Mouse (Mus musculus): Measurements from ENCODE around the gene Rtl1. TPM values are rescaled to one million over a fixed set of nuclear protein-coding genes. Genes with fewer than 3 reads are reported as not detected.

Rtl1 gene
- polyA plus RNA-seq, 1 experiment: not detected

GRCm38 (mm10) chr12:109542011-109542410, 58.1 kb downstream of the Rtl1 start:
- H3K36me3 ChIP-seq (ENCODE audit: control insufficient read depth, insufficient read depth, low read length): no peaks in the 10 kb centered on the region
- no peak overlapping the region for H3K4me3 ChIP-seq (ENCODE audit: extremely low read depth, insufficient read depth, insufficient read length)
- H3K27me3 ChIP-seq (ENCODE audit: control insufficient read depth, insufficient read depth, low read length): 0 out of 2 replicates have a peak, but pooled peaks cover 2% of the 10 kb centered on the region
- 45% methylated on average over 14 of the region's 14 CpGs for WGBS
- TF ChIP-seq CTCF (IDR thresholded peaks at IDR 0.05; ENCODE audit: extremely low read depth, insufficient read depth, insufficient read length, insufficient replicate concordance): no peak
- TF ChIP-seq POLR2A (IDR thresholded peaks at IDR 0.05; ENCODE audit: low read depth, low read length): no peak
- DNase-seq (ENCODE audit: low read depth in 1 of 2, low spot score in 2 of 2): no peak
- no peak overlapping the region for H3K27ac ChIP-seq (ENCODE audit: insufficient read depth, low read length)
- no peaks in the 10 kb centered on the region for H3K4me1 ChIP-seq (ENCODE audit: control insufficient read depth, insufficient read depth, insufficient read length)

- TF ChIP-seq POLR2A (IDR thresholded peaks at IDR 0.05; ENCODE audit: low read depth, low read length) (no peak), CTCF (IDR thresholded peaks at IDR 0.05; ENCODE audit: extremely low read depth, insufficient read depth, insufficient read length, insufficient replicate concordance) (no peak)
- no peak for DNase-seq (ENCODE audit: low read depth in 1 of 2, low spot score in 2 of 2)
- H3K4me3 ChIP-seq (ENCODE audit: extremely low read depth, insufficient read depth, insufficient read length): no peak overlapping the region
Observed at GRCm38 (mm10) chr12:109541540-109541899, 58.6 kb downstream of the Rtl1 start.

DNA sequence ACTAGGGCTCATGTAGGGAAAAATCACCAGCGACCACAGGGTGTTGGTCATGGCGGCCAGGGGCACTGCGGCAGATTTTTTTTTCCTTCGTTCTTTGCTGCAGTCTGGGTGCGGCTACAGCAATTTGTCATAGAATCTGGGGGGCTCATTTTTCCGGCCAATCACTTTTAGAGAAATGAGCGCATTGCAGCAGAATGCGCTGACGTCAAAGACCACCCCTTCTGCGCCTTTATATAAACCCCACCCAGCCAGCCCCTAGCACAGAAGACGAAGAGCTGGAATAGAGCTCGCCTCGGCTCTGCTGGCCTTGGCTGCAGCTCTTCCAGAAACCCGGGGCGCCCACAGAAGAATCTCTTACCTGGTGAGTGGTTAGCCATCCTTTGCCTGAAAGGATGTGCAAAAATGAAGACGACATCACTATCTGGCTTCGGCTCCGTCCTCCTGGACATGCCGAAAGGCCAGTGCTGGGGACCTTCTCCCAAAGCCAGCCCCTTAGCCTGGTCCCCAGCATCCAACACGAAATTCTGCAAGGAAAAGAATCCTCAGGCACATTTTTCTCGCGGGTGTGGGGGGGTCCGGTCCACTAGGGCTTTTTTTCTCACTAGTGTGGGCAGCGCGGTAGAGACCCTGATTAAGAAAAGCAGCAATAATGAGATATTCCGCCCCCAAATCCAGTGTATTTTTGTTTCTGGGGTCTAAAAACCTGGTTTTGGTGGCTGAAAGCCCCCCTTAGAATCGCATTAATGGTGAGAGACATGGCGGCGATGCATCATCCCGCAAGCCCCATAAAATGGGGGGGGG, 59.2 kb downstream of the Rtl1 start:
- Histone ChIP-seq H3K4me1 (ENCODE audit: control insufficient read depth, insufficient read depth, insufficient read length) (no peaks in the 10 kb centered on the region), H3K4me3 (ENCODE audit: extremely low read depth, insufficient read depth, insufficient read length) (no peak overlapping the region), H3K27me3 (ENCODE audit: control insufficient read depth, insufficient read depth, low read length) (0 out of 2 replicates have a peak, but pooled peaks cover 2% of the 10 kb centered on the region), H3K36me3 (ENCODE audit: control insufficient read depth, insufficient read depth, low read length) (no peaks in the 10 kb centered on the region), H3K27ac (ENCODE audit: insufficient read depth, low read length) (no peak overlapping the region)
- 42% methylated on average over 30 of the region's 30 CpGs for WGBS
- DNase-seq (ENCODE audit: low read depth in 1 of 2, low spot score in 2 of 2): no peak
- no peak for TF ChIP-seq POLR2A (IDR thresholded peaks at IDR 0.05; ENCODE audit: low read depth, low read length)
- no peak for TF ChIP-seq CTCF (IDR thresholded peaks at IDR 0.05; ENCODE audit: extremely low read depth, insufficient read depth, insufficient read length, insufficient replicate concordance)

More at GRCm38 (mm10) chr12:109541540-109541899, 58.6 kb downstream of the Rtl1 start:
- H3K36me3 ChIP-seq (ENCODE audit: control insufficient read depth, insufficient read depth, low read length): no peaks in the 10 kb centered on the region
- no peaks in the 10 kb centered on the region for H3K4me1 ChIP-seq (ENCODE audit: control insufficient read depth, insufficient read depth, insufficient read length)
- WGBS: 45% methylated on average over 16 of the region's 16 CpGs
- H3K27ac ChIP-seq (ENCODE audit: insufficient read depth, low read length): no peak overlapping the region
- 0 out of 2 replicates have a peak, but pooled peaks cover 2% of the 10 kb centered on the region for H3K27me3 ChIP-seq (ENCODE audit: control insufficient read depth, insufficient read depth, low read length)

- H3K4me1 ChIP-seq (ENCODE audit: control insufficient read depth, insufficient read depth, insufficient read length): no peaks in the 10 kb centered on the region
- 75% methylated on average over 13 of the region's 13 CpGs for WGBS
- no peak for TF ChIP-seq CTCF (IDR thresholded peaks at IDR 0.05; ENCODE audit: extremely low read depth, insufficient read depth, insufficient read length, insufficient replicate concordance)
- TF ChIP-seq POLR2A (IDR thresholded peaks at IDR 0.05; ENCODE audit: low read depth, low read length): no peak
- H3K27me3 ChIP-seq (ENCODE audit: control insufficient read depth, insufficient read depth, low read length): 0 out of 2 replicates have a peak, but pooled peaks cover 2% of the 10 kb centered on the region
- H3K27ac ChIP-seq (ENCODE audit: insufficient read depth, low read length): no peak overlapping the region
- DNase-seq (ENCODE audit: low read depth in 1 of 2, low spot score in 2 of 2): no peak
- H3K4me3 ChIP-seq (ENCODE audit: extremely low read depth, insufficient read depth, insufficient read length): no peak overlapping the region
- H3K36me3 ChIP-seq (ENCODE audit: control insufficient read depth, insufficient read depth, low read length): no peaks in the 10 kb centered on the region
Observed at GRCm38 (mm10) chr12:109539950-109540349, 60.2 kb downstream of the Rtl1 start.

Other genes starting within 250 kb of the Rtl1 start
- gene Dlk1, start 147.5 kb downstream of the Rtl1 start, polyA plus RNA-seq (2012; rRNA removed): 0.29 and 0.75 TPM in 2 replicates

Data from spleen, adult 2 months (tissue).